Mouse (Mus musculus): ENCODE data around the gene Ldlrad3.

- no peak for TF ChIP-seq CTCF (IDR thresholded peaks at IDR 0.05; ENCODE audit: low read depth, low read length)
- no peak for TF ChIP-seq POLR2A (IDR thresholded peaks at IDR 0.05; ENCODE audit: borderline replicate concordance, low read depth, low read length)
Observed at GRCm38 (mm10) chr2:102014538-102015113, 171.6 kb downstream of the Ldlrad3 start.
